In the genomic region with DNA sequence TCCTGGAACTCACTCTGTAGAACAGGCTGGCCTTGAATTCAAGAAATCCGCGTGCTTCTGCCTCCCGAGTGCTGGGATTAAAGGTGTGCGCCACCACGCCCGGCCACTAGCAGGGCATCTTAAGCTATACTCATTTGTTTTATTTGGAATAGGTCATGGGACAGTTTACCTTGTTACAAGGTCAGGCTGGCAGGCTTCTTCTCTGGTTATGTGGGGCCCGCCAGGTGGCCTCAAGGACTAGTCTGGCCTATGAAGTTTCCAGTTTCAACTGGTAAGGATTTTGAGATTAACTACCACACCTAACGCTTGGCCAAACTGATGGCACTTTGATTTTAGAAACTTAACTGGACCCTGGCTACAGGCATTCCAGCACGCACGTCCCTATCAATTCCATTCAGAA, we compare ENCODE assay signal across 7 mouse cellular contexts. TPM values are rescaled to one million over a fixed set of nuclear protein-coding genes. Genes with fewer than 3 reads are reported as not detected.
A peak's percentile ranks its signal among the peaks of the same experiment; 100 is the strongest.
DNase-seq lines count a peak whose midpoint lies in the region; ATAC-seq lines count a peak whose summit lies in the region.

No protein-coding gene starts in this region.

- peak overlapping the region; percentile 84 for H3K27ac ChIP-seq in limb, embryonic 13.5 days
- peak overlapping the region; percentile 87 for H3K27ac ChIP-seq in neural tube, embryonic 14.5 days (ENCODE audit: low read depth, low read length)

- peak overlapping the region; percentile 67 for H3K4me2 ChIP-seq in limb, embryonic 13.5 days (replicated peaks)
- H3K4me2 ChIP-seq in neural tube, embryonic 14.5 days (ENCODE audit: low read depth, low read length), result peak overlapping the region; percentile 75

- 17% methylated on average over 10 of the region's 10 CpGs for WGBS in limb, embryonic 13.5 days
- WGBS in neural tube, embryonic 14.5 days, result 23% methylated on average over 10 of the region's 10 CpGs

- peaks cover 31% of the 10 kb centered on the region for H3K4me1 ChIP-seq in limb, embryonic 13.5 days
- H3K4me1 ChIP-seq in neural tube, embryonic 14.5 days (ENCODE audit: control insufficient read depth, insufficient read depth, low read length), result peaks cover 23% of the 10 kb centered on the region

- H3K27me3 ChIP-seq in limb, embryonic 13.5 days, result no peaks in the 10 kb centered on the region
- H3K27me3 ChIP-seq in neural tube, embryonic 14.5 days (ENCODE audit: control insufficient read depth, insufficient read depth, low read length), result no peaks in the 10 kb centered on the region

- peak overlapping the region; percentile 80 for H3K9ac ChIP-seq in limb, embryonic 13.5 days
- peak overlapping the region; percentile 98 for H3K9ac ChIP-seq in neural tube, embryonic 14.5 days (replicated peaks; ENCODE audit: low read depth, low read length)

- H3K9me3 ChIP-seq in limb, embryonic 13.5 days, result no peaks in the 10 kb centered on the region
- no peaks in the 10 kb centered on the region for H3K9me3 ChIP-seq in neural tube, embryonic 14.5 days (ENCODE audit: control insufficient read depth, low read length)

- DNase-seq in thymus, postnatal 25 days, result peak; percentile 3
- no peak for DNase-seq in thymus, adult 18-20 months
- DNase-seq in embryo, embryonic 11 days, result no peak
- no peak for DNase-seq in right cerebral cortex, adult 2 months (ENCODE audit: low spot score in 2 of 2)

- peak; percentile 27; the same call in 1 of the 2 replicates for ATAC-seq in erythroblast, adult 5-6 weeks (replicated peaks; ENCODE audit: low FRiP score, poor library complexity, severe bottlenecking)
- no peak; the same call in 1 of the 2 replicates for ATAC-seq in limb, embryonic 13.5 days (ENCODE audit: low FRiP score, low read depth)
- ATAC-seq in neural tube, embryonic 14.5 days (ENCODE audit: low read depth), result no peak; the same call in 1 of the 2 replicates

- peak overlapping the region; percentile 79 for H3K4me3 ChIP-seq in limb, embryonic 13.5 days
- peak overlapping the region; percentile 88 for H3K4me3 ChIP-seq in neural tube, embryonic 14.5 days (ENCODE audit: low read depth, low read length)

- no peaks in the 10 kb centered on the region for H3K36me3 ChIP-seq in limb, embryonic 13.5 days
- no peaks in the 10 kb centered on the region for H3K36me3 ChIP-seq in neural tube, embryonic 14.5 days (ENCODE audit: control insufficient read depth, insufficient read depth, low read length)

RNA-seq across cellular contexts. Expression of gene Nsun6, which starts 0.4 kb away (rescaled TPM):
- 5.0 and 6.7 TPM in 2 replicates for total RNA-seq in erythroblast, adult 5-6 weeks (2015; ENCODE audit: low replicate concordance)
- total RNA-seq in erythroblast, adult 5-6 weeks (2017; ENCODE audit: low replicate concordance), result 2.1 and 3.7 TPM in 2 replicates
- 12.0 and 13.6 TPM in 2 replicates for polyA plus RNA-seq in limb, embryonic 13.5 days (2015; fragmentation: Nextera tagmentation; extraction: Ambion mirVana)
- 15.7 and 19.6 TPM in 2 replicates for polyA plus RNA-seq in neural tube, embryonic 14.5 days (2014; fragmentation: Nextera tagmentation; extraction: Ambion mirVana)

RNA-seq across cellular contexts. Expression of gene Arl5b, which starts 5.3 kb away (rescaled TPM):
- total RNA-seq in erythroblast, adult 5-6 weeks (2015; ENCODE audit: low replicate concordance), result 3.1 and 7.7 TPM in 2 replicates
- 2.2 and 4.4 TPM in 2 replicates for total RNA-seq in erythroblast, adult 5-6 weeks (2017; ENCODE audit: low replicate concordance)
- polyA plus RNA-seq in limb, embryonic 13.5 days (2015; fragmentation: Nextera tagmentation; extraction: Ambion mirVana), result 45.7 and 47.9 TPM in 2 replicates
- 42.4 and 46.0 TPM in 2 replicates for polyA plus RNA-seq in neural tube, embryonic 14.5 days (2014; fragmentation: Nextera tagmentation; extraction: Ambion mirVana)
